Mouse (Mus musculus) ovary, postnatal 14 days (tissue): ENCODE measurements around the gene Odf3l2.

Experiments used
- DNase-seq: peaks from one replicate; pipeline ENCODE4 v3.0.0; 2022; ENCODE audit warnings: low spot score

Odf3l2 gene

DNA sequence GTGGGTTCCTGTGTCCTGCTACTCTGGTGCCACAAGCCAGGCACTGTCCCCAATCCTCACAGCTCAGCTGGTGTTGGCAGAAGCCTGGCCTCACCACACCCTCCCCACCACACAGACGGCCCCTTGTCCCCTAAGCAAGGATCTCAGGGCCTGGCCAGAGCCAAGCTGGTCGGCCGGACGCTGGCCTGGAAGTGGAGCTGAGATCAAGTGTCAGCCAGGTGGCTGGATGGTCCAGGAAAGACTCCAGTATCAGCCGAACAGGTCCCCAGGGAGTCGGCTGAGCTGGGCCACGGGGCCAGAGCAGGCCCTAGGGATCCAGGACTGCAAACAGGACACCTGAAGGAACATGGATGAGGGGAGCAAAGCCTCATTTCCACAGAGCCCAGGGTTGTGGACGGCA lies at the start of gene Odf3l2:
Gene Odf3l2 (minus strand): TSS at position 28 of the 400 bp plus-strand sequence.
- no peak for DNase-seq

DNA sequence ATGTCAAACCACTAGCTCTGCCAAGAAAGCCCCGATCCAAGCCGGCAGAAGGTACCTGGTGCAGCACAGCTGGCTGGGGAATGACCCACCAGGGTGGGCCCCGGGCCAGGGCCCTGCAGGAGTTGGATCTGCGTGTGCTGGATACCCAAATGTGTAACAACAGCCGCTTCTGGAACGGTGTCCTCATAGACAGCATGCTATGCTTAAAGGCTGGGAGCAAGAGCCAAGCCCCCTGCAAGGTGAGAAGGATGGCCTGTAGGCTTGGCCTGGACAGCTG lies 48.8 kb upstream of the Odf3l2 start:
- DNase-seq, result no peak

GRCm38 (mm10) chr10:79693580-79694378 lies 48.2 kb upstream of the Odf3l2 start:
- no peak for DNase-seq

DNA sequence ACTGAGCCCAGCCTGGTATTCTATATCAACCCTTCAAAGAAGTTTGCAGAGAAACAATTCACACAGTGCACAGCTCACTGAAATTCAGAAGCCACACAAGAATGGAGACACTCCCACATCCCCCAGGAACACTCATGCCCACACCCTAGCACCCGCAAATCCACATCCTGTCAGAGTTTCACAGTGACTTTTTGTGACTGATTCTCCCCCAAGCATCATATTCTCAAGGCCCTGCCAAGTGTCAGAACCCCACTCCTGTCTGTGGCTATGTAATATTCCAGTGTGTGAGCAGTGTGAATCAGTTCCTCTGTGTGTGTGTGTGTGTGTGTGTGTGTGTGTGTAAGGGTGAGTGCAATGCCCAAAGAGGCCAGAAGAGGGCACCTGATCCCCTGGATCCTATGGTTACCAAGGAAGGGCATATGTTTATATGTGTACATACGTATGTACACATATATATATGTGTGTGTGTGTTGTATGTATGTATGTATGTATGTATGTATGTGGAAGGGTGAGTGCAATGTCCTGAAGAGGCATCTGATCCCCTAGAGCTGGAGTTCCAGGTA lies 46.5 kb upstream of the Odf3l2 start:
- DNase-seq, result no peak

- no peak for DNase-seq
Observed at GRCm38 (mm10) chr10:79689178-79689577, 43.6 kb upstream of the Odf3l2 start.

DNA sequence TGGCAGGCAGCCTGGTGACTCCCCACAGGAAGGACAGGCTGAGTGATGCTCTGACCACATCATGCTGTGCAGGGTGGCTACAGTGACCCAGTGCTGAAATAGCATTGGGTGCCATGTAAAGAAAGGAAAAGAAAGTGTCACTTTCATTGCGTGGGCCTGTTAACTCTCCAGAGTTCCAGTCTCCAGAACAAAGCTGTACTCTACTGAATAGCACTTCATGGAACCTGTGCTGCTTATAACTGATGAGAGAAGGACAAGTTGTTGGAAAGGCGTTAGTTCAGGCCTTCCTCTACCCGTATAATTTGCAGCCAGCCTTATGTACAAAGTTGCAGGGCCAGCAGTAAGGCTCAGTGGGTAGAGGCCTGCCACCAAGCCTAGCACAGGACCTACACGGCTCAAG lies 43.2 kb upstream of the Odf3l2 start, which contains the start of gene Gzmm:
Gene Gzmm (plus strand): TSS at position 301 of the 400 bp plus-strand sequence.
- no peak for DNase-seq

DNA sequence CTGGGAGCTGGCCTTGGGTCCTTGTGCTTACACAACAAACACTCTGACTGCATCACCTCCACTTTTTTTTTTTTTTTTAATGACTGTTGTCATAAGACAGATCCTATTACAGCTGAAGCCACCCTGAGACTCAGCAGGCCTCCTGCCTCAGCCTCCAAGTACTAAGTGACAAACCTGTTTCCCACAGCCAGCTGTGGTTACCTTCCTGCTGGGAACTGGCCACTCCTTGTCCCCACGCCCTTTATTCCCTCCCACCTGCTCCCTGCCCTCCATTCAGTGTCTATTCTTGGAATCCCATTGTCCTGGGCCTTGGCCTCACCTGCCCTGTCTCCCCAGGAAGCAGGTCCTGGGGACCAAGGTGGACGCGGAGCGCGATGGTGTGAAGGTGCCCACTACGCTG lies 42.0 kb upstream of the Odf3l2 start:
- DNase-seq, result no peak

DNA sequence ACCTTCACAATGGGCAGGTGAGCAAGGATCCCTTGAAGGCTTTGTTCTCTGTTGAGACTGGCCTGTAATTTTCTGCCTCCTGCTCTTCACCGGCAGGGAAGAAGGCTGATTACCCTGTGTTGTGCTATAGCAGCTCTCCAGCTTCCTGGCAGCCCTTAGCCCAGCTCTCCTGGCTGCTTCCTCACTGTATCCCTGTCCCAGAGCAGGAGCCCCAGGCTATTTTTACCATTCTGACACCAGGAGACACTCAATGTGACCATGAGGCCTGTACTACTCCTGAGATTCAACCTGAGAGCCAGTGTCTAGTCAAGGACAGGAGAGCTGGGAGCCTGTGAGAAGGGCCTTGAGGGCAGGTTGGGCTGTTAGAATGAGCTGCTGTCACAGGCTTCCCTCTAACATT lies 41.2 kb upstream of the Odf3l2 start:
- DNase-seq, result no peak

DNA sequence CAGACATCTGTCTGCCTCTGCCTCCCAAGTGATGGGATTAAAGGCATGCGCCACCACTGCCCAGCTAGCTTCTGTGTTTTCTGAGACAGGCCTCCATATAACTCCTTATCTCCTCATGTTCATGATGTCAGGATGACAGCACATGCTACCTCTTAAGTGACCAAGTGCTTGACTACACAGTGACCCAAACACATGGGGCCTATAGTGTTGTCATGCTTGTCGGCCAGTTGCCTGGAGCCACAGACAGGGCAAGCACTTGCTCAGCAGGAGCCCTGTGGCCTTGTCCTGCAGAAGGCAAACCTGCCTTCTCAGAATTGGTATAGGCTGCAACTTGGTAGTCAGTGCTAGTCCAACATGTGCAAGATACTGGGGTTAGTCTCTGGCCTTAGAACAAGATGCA lies 40.7 kb upstream of the Odf3l2 start:
- no peak for DNase-seq

DNA sequence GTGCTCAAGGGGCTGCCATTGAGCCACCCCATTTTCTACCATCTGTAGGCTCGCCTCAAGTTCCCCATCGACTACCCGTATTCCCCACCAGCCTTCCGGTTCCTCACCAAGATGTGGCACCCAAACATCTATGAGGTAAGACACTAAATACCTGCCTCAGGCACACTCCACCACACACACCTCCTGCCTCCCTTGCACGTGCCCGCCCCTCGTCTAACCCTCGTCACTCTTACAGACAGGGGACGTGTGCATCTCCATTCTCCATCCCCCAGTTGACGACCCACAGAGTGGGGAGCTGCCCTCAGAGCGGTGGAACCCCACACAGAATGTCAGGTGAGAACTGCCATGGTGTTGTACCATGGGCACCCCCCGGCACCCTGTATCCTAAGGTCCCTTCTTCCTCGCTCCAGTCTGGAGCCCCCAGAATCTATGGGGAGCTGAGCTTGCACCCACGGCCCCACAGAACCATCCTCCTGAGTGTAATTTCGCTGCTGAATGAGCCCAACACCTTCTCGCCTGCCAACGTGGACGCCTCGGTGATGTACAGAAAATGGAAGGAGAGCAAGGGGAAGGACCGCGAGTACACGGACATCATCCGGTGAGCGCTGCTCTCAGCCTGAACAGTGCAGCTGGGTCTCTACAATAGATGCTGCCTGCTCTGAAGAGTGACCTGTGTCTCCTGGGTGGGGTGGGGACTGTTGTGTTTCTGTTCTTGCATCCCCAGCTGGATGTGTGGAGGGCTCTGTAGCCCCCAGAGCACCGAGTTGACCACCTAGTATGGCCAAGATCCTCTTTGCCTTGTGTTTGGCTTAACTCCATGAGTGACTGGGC lies 39.4 kb upstream of the Odf3l2 start:
- DNase-seq, result no peak

DNA sequence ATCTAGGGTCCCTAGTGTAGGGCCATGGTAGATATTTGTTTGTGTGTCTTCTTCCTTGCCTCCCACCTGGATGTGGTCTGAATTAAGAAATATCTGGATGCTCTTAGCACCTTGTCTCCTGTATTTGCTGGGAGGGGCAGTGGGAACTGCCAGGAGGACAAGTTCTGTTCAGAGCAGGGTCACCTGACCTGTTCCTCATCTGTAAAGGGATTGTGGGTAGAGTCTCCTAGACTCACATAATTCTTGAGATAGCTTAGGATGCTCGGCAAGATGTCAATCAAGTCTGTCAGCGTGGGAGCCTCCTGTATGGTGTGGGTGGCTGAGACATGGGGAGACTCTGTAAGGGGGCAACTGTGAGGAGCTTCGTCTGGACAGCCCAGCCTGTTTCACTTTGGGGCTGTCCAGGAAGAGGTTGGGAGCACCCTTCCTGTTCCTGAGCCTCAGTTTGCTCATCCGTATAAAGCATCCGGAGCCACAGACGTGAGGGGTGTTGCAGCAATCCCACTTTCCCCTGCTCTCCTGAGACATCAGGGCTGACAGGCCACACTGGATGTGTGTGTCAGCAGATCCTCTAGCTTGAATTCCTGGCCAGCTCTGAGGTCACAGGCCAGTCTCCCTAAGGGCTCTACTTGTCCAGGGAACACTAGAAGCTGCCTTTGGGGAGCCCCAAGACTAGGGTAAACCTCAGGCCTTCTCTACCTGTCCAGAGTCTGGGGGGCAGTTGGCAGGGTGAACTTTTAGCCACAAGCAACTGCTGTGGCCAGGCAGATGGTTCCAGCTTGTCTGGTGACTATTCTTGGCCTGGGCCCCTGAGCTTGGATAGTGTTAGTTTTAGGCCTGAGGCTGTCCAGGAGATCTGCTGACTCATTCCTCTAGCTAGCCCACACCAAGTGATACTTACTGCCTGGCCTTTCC lies 38.4 kb upstream of the Odf3l2 start:
- no peak for DNase-seq

GRCm38 (mm10) chr10:79682916-79683582 lies 37.5 kb upstream of the Odf3l2 start:
- DNase-seq, result peak; percentile 36

- DNase-seq, result no peak
Observed at GRCm38 (mm10) chr10:79682551-79682915, 37.0 kb upstream of the Odf3l2 start.

GRCm38 (mm10) chr10:79681591-79682245 lies 36.2 kb upstream of the Odf3l2 start, which contains the start of gene Cdc34:
Cdc34 (plus strand) TSS chr10:79682195.
- DNase-seq, result peak; percentile 99

DNA sequence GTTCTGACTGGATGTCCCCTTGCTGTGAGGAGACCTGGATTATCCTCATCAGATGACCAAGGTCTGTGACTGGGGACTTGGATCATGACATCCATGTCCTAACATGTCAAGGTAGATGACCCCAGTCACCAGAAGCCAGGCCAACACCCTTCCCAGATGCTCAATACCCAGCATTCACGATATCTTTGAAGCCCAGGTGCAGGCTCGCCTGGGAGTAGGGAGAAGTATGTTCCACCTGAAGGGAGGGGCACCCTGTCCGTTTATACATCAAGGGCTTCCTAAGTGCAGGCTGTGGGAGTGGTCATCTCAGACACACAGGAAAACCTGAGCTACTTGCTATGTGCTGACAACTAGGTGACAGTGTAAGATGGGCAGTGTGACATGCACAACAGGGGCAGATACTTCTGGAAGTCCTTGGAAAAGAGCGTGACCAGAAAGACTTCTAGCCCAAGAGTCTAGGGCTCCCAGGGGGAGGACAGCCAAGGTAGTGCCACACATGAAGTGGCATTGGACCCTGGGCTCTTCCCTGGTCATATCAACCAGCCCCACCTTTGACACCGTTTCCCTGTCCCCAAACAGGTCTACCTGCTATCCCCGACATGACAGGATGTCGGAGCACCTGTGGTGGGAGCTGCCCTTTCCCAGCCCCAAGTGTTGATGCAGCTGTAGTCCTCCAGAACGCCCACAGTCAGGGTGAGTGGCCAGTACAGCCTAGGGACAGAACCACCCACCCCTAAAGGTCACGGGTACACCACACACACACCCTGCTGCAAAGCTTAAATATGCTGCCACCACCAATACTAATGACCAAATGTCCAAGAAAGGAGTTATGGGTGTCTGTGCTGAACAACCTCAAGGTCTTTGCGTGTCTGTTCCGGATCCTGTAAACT lies 35.3 kb upstream of the Odf3l2 start:
- no peak for DNase-seq

DNA sequence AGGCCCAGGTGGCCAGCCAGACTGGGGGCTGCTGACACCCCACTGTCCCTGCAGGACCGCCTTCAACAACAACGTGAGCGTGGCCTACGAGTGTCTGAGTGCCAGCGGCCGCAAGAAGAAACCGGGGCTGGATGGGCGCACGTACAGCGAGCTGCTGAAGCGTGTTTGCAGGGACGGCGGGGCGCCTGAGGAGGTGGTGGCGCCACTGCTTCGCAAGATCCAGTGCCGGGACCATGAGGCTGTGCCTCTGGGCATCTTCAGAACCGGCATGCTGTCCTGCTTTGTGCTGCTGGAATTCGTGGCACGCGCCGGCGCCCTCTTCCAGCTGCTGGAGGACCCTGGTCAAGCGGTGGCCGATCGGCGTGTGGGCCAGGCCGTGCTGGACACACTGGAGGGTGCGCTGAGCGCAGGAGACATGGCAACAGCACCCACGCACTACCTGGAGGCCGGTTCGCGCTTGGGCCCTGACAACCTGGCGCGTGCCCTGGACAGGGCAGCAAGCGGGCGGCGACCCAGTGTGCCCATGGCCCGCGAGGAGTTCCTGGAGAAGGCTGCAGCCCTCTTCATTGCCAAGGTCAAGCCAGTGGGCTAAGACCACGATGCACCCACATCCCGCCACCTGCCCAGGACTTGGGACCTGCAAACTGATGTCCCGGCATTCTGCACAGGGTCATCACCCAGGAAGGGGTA lies 30.0 kb upstream of the Odf3l2 start:
- no peak for DNase-seq

GRCm38 (mm10) chr10:79673054-79673453 lies 27.5 kb upstream of the Odf3l2 start:
- DNase-seq, result no peak

DNA sequence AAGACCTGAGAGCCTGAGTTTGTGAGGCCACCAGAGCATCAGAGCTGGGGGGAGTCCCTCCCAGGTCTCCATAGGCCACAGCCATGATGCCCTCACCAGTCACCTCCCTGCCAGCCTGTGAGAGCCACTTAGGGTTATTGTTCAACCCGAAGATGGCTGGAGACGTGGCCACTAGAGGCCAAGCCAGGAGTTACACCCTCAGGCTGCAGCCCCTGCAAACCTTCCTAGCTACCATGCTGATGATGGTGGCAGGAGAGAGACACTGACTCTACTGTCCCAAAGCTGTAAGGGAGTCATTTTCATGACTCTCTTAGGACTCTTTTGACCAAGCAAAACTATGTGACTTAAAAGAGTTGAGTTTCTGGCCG lies 26.5 kb upstream of the Odf3l2 start:
- DNase-seq, result no peak

- DNase-seq, result no peak
Observed at GRCm38 (mm10) chr10:79671396-79672087, 26.0 kb upstream of the Odf3l2 start.
